Mouse (Mus musculus) small intestine, adult 2 months (tissue): Measurements from ENCODE around the gene Rapgef5. TPM values are rescaled to one million over a fixed set of nuclear protein-coding genes. Genes with fewer than 3 reads are reported as not detected.

Experiments used
- H3K27ac ChIP-seq: fragments of 200-500 bp; 2 replicates; pipeline ENCODE4 v1.5.1; 2012; ENCODE audit warnings: low read depth, low read length, control low read depth, inconsistent platforms; ENCODE audit not compliant: insufficient read depth
- H3K27me3 ChIP-seq: fragments of 200-500 bp; 2 replicates; pipeline ENCODE4 v1.6.1; 2012; ENCODE audit warnings: mild to moderate bottlenecking, moderate library complexity, low read length, inconsistent platforms; ENCODE audit not compliant: control insufficient read depth, insufficient read depth
- H3K36me3 ChIP-seq: fragments of 200-500 bp; 2 replicates; pipeline ENCODE4 v1.6.1; 2012; ENCODE audit warnings: mild to moderate bottlenecking, low read length, control low read depth, inconsistent platforms; ENCODE audit not compliant: control insufficient read depth, insufficient read depth
- H3K4me1 ChIP-seq: fragments of 200-500 bp; 2 replicates; pipeline ENCODE4 v1.6.1; 2012; ENCODE audit warnings: low read length, inconsistent platforms, mixed read lengths; ENCODE audit not compliant: control insufficient read depth, insufficient read depth, insufficient read length
- H3K4me3 ChIP-seq: fragments of 200-500 bp; 2 replicates; pipeline ENCODE4 v1.5.1; 2012; ENCODE audit warnings: low read depth, mild to moderate bottlenecking, control low read depth, inconsistent platforms, low read length, moderate library complexity
- CTCF ChIP-seq: fragments of 200-500 bp; IDR thresholded peaks from 2 replicates; pipeline ENCODE4 v1.5.1; 2012; ENCODE audit warnings: low read depth, mild to moderate bottlenecking, control low read depth, inconsistent platforms, low read length, moderate library complexity, mixed read lengths; ENCODE audit not compliant: insufficient replicate concordance, insufficient read length; ENCODE audit errors: extremely low read depth
- POLR2A ChIP-seq: fragments of 200-500 bp; IDR thresholded peaks from 2 replicates; pipeline ENCODE4 v1.6.1; 2012; ENCODE audit warnings: low read depth, mild to moderate bottlenecking, control low read depth, inconsistent platforms, low read length, moderate library complexity
- WGBS: fragments of 180-500 bp; shearing (Covaris S2); methylation state at CpG from one replicate; pipeline ENCODE4 v1.1.7; 2018; 5-methylcytosine and 5-hydroxymethylcytosine counted together
- polyA plus RNA-seq: library from polyadenylated mRNA; depleted of rRNA; stranded (reverse); fragments of >200 nt; gene quantifications from 2 replicates; pipeline ENCODE4 v1.2.3, GENCODE M21; 2012

Gene Rapgef5
- polyA plus RNA-seq, 1 experiment, result 4.7 TPM

DNA sequence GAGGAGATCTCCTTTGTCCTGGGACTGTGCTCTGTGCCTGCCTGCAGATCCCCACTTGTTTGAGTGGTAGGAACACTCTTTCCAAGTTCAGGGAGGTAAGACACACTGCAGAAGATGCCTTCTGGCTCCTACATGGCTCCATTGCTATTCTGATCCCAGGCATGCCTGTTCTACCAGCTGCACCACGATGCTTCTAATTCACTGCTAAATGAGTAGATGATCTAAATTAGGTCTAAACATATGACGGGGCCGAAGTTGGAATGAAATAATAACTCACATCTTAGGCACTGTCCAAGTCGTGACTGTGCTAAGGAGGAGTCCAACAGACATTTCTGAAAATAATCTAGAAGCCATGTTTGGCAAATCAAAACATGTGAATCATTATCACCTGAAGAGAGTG lies 68.0 kb downstream of the Rapgef5 start:
- H3K27ac ChIP-seq, result no peak overlapping the region
- peaks cover 11% of the 10 kb centered on the region for H3K36me3 ChIP-seq
- no peak for TF ChIP-seq CTCF
- TF ChIP-seq POLR2A, result no peak
- WGBS, result 85% methylated on average over 4 of the region's 4 CpGs
- H3K4me3 ChIP-seq, result no peak overlapping the region
- H3K27me3 ChIP-seq, result no peaks in the 10 kb centered on the region
- no peaks in the 10 kb centered on the region for H3K4me1 ChIP-seq

- Histone ChIP-seq H3K27ac (no peak overlapping the region), H3K4me3 (no peak overlapping the region), H3K36me3 (peaks cover 11% of the 10 kb centered on the region), H3K27me3 (no peaks in the 10 kb centered on the region), H3K4me1 (no peaks in the 10 kb centered on the region)
- 75% methylated on average over 2 of the region's 2 CpGs for WGBS
- TF ChIP-seq CTCF, result no peak
- no peak for TF ChIP-seq POLR2A
Measured at GRCm38 (mm10) chr12:117585390-117585789, 69.1 kb downstream of the Rapgef5 start.

DNA sequence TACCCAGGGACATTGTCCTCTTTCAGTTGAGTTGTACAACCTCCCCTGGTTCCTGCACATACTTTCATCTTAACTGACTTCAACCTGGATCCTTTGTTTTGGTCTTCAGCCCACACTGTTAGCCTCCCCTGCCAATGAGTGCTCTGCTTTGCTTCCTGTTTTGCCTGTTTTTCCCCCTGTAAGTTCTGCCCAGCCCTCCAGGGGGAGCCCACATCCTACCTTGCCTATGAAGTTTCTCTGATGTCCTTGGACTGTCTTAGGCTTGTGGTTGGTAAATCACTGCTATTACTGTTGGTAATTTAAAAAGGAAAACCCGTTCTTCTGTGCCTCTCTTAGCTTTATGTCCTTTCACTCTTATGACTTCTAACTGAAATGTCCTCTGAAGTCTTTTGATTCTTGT lies 69.8 kb downstream of the Rapgef5 start:
- Histone ChIP-seq H3K4me3 (no peak overlapping the region), H3K27ac (no peak overlapping the region), H3K4me1 (no peaks in the 10 kb centered on the region), H3K27me3 (no peaks in the 10 kb centered on the region), H3K36me3 (peaks cover 11% of the 10 kb centered on the region)
- no peak for TF ChIP-seq POLR2A
- peak; percentile 70; the same call in 1 of the 2 replicates for TF ChIP-seq CTCF
- 15% methylated on average over 1 of the region's 1 CpGs for WGBS

DNA sequence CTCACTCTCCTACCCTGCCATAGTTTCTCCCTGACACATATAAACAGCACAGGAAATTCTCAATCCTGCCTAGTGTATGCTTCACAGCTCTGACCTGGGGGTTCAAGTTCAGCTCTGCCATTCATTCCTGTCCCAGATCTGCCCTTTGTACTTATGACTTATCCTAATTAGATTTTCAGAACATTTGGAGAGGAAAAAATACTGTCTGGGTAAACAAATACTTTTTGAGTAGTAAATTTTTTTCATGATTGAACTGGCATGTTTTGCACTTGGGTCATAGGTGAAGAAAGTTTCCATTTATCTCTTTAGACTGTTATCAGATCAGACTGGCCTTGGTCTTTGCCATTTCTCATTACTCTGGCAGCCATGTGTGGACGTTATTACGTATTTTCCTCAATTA lies 72.9 kb downstream of the Rapgef5 start:
- Histone ChIP-seq H3K27ac (no peak overlapping the region), H3K27me3 (no peaks in the 10 kb centered on the region), H3K4me3 (no peak overlapping the region), H3K36me3 (peaks cover 9% of the 10 kb centered on the region), H3K4me1 (no peaks in the 10 kb centered on the region)
- WGBS, result 64% methylated on average over 2 of the region's 2 CpGs
- TF ChIP-seq POLR2A, result no peak
- TF ChIP-seq CTCF, result no peak

GRCm38 (mm10) chr12:117592019-117592418 lies 75.7 kb downstream of the Rapgef5 start:
- Histone ChIP-seq H3K27me3 (no peaks in the 10 kb centered on the region), H3K27ac (no peak overlapping the region), H3K36me3 (peaks cover 7% of the 10 kb centered on the region), H3K4me3 (no peak overlapping the region), H3K4me1 (no peaks in the 10 kb centered on the region)
- 74% methylated on average over 2 of the region's 2 CpGs for WGBS
- TF ChIP-seq CTCF (no peak), POLR2A (no peak)

DNA sequence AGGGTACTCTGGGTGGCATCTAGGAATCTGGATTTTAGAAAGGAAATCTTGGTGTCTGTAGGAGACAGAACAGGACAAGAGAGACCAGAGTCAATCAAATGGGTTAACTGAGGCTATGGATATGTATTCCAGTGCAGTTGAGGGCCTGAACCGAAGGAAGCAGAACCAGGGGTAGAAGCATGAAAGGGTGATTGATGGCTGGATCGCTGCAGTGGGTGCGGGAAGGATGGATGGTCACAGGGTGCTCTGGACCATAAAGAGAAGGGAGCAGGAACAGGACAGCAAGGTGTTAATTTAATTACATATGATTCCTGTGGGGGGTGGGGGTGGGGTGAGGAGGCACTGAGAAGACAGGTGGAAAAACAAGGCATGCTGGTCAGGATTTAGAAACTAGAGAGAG lies 76.3 kb downstream of the Rapgef5 start:
- Histone ChIP-seq H3K4me3 (no peak overlapping the region), H3K4me1 (no peaks in the 10 kb centered on the region), H3K27ac (no peak overlapping the region), H3K27me3 (no peaks in the 10 kb centered on the region), H3K36me3 (peaks cover 11% of the 10 kb centered on the region)
- WGBS, result 81% methylated on average over 3 of the region's 3 CpGs
- TF ChIP-seq CTCF (no peak), POLR2A (no peak)

- TF ChIP-seq CTCF, result no peak
- no peak for TF ChIP-seq POLR2A
- 93% methylated on average over 9 of the region's 9 CpGs for WGBS
- Histone ChIP-seq H3K27ac (no peak overlapping the region), H3K4me1 (0 out of 2 replicates have a peak, but pooled peaks cover 2% of the 10 kb centered on the region), H3K27me3 (no peaks in the 10 kb centered on the region), H3K36me3 (peaks cover 13% of the 10 kb centered on the region), H3K4me3 (no peak overlapping the region)
Measured at GRCm38 (mm10) chr12:117595179-117595578, 78.9 kb downstream of the Rapgef5 start.
